Mouse (Mus musculus): ENCODE data around the gene Hist1h2bg.
"Not testable (repeated sequence)": the region's sequence is repeated elsewhere in the genome, so short reads cannot be mapped to it uniquely, and the experiment has no call there.

DNA sequence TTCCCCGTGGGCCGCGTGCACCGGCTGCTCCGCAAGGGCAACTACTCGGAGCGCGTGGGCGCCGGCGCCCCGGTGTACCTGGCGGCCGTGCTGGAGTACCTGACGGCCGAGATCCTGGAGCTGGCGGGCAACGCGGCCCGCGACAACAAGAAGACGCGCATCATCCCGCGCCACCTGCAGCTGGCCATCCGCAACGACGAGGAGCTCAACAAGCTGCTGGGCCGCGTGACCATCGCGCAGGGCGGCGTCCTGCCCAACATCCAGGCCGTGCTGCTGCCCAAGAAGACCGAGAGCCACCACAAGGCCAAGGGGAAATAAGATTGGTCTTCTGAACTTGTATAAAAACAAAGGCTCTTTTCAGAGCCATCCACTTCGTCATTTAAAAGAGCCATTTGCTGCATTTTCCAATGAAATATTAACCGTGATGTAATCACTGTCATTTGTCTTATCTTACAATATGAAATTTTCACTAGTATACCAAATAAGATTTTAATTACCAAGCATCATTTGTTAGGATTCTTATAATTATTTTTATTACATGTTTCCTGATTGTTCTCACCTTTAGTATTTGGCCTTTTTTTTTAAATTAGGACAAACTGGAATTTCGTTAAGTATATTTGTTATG lies 3.5 kb downstream of the Hist1h2bg start:
- not testable (repeated sequence) for TF ChIP-seq CTCF, EP300 (IDR thresholded peaks at IDR 0.05; ENCODE audit: low read depth)

All from heart, postnatal 0 days (tissue).